Mouse (Mus musculus): ENCODE results near the gene Gnl3l. TPM values are rescaled to one million over a fixed set of nuclear protein-coding genes. Genes with fewer than 3 reads are reported as not detected.

Gnl3l gene
- 100 to 1,000 TPM; 192 to 199 TPM for total RNA-seq (2021)
- long read RNA-seq, full-length matches to known transcripts, result 62 of 110 reads
- long read RNA-seq, partial matches to known transcripts, result 19 of 110 reads
- long read RNA-seq, other reads (novel, unspliced or antisense), result 29 of 110 reads

DNA sequence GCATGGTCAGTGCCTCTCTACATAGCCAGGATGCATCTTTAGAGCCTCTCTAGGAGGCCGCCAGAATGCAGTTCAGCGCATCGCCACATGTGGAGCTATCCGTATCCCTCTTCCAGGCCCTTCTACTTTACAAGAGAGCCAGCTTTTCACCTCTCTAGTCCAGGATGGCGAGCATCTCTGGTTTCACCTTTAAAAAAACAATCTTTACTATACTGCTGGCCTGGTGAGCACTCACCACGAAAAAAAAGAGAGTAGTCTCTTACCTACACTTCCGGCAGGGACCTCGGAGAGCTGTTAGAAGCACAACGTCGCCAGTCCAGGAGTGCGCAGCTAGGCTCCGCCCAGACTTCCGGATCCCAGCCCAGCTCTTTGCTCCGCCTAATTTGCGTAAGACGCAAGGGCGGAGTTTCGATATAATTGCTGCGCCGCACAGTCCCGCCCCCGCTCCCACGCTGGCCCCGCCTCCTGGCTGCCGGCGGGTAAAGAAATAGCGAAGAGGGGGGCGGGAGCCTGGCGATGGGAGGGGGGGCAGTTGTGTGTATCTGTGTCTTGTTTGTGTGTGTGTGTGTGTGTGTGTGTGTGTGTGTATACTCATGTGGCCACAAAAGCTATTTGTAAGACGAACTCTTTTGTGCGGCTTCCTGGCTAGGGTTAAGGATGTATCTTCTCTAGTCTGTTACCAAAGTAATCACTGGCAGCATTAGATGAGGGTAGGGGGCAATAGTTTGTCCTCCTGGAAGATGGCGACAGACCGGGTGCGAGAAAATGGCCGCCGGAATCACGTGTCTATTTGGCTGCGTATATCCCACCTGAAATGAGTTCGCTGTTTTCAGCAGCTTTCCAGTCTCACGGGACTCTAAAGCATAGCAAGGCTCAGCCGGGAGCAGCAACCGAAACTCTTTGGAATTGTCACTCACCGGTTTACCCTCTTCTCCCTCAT is at the start of gene Gnl3l:
Gnl3l (minus strand) TSS at position 385 of the 940 bp plus-strand sequence.
- DNase-seq (ENCODE audit: low spot score in 2 of 2), result peak; percentile 84 to 90

DNA sequence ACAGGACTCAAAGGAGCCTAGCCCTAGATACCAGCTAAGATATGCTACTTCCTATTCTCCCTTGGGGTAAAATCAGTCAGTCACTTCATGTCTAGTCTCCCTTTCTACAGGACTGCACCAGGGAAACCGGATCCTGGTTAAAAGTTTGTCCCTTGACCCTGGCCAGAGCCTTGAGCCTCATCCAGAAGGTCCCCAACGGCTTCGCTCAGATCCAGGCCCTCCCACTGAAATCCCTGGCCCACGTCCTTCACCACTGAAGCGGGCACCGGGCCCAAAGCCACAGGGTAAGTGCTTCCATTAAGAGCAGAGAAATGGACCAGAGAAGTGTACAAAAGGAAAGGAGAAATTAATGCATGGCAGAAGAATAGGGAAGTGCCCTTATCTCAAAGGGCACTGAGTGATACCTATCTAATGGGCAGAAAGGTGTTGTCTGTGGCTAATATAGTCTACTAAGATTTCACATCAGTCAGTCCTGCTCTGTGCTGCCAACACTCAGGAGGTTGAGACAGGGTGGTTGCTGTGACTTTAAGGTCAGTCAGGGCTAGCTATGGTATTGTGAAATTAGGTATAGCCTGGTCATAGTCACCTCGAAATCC is 49.0 kb upstream of the Gnl3l start:
- DNase-seq (ENCODE audit: low spot score in 2 of 2), result no peak

DNA sequence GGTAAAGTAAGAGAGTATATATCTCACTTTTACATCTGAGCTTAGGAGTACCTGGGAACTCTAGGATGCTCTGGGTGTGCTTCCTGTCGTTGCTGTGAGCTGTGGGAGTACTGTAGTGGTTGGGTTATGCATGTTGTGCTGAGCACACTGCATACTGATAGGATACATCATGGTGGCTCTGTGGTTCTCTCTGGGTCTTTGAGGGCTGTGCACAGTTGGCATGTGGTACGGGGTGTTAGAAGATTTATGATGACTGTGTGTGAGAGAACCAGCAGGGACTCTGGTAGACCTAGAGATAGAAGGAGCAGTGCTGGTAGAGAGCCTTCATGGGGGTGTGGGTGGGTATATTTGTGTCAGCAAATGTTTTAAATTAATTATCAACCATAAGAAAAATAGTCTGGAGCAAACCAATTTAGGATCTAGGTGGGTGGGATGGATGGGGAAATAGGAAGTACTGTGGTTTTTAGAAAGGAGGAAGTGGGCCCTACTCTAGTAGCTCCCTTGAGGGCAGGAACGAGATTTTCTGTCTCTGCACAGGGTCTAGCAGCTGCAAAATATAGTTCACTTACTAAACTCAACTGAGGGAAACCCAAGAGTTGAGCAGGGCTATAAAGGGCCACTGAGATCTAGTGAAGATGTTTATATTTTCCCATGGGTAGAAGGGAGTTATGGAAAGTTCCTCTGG is 44.6 kb upstream of the Gnl3l start:
- no peak for DNase-seq (ENCODE audit: low spot score in 2 of 2)

DNA sequence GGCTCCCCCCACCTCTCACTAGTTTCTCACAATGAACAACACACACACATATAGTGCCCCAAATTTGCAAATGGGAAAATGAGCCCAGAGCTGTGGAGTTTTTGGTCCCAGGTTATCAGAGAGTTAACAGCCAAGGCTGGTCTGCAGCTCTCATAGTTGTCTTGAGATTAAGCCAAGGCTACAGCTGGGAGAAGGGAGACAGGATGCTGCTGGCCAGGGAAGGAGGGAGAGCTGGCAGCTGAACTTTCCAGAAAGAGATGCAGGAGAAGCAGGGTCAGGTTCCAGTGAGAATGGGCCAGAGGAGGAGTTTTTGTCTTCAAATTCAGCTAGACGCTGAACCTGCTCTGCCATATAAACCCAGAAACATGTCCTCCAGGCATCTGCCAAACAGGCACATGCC is 42.2 kb upstream of the Gnl3l start:
- DNase-seq (ENCODE audit: low spot score in 2 of 2), result no peak

DNA sequence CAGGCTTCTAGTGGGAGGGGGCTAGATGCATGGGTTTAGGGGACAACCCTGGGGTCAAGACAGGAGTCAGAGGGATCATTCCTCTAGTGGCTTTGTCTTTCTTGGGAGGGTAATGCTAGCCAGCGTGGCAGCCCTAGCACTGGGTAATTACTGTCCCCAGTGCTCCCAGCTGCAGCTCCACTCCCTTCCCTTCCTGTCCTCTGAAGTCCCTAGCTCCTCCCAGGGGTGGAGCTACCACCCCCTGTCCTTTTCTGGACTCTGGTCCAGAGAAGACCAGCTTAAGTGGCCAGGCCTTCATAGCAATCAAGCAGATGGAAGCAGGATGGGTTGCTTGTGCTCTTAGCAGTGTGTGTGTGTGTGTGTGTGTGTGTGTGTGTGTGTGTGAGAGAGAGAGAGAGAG is 38.4 kb upstream of the Gnl3l start:
- DNase-seq (ENCODE audit: low spot score in 2 of 2), result no peak

DNA sequence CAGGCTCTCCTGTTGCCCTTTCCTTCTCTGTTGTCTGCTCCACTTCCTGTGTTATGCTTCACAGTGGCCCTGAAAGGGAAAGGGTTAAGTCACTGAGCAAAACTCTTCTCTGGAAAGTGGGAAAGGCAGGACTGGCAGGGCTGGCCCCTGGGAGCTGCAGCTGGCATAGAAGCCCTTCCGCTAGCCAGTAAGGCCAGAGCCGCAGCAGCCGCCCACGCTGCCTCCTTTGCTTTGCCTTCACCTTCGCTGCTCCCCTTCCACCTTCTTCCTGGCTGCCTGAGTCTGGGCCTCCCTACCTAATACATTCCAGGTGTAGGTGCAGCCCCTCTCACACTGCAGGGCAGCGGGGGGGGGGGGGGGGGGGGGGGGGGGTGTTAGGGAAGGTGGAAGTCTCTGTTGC is 37.4 kb upstream of the Gnl3l start:
- no peak for DNase-seq (ENCODE audit: low spot score in 2 of 2)

DNA sequence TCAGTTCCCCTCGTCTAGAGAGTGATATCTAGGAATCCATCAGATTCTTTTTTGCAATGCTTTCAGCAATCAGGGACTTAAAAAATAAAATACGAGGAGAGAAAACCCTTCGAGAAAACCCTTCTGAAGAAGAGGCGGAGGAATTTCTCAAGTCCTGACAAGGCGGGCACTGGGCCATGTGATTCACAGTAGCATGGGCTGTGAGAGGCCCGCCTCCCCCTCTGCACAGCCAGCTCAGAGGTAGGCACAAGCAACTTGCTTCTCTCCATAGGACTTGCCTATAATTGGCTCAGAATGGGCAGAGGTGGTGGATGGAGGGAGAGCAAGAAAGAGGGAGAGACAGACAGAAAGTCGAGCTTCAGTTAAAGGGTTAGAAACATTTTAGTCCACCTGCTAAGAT is 33.2 kb upstream of the Gnl3l start:
- DNase-seq (ENCODE audit: low spot score in 2 of 2), result peak; percentile 20 to 36

DNA sequence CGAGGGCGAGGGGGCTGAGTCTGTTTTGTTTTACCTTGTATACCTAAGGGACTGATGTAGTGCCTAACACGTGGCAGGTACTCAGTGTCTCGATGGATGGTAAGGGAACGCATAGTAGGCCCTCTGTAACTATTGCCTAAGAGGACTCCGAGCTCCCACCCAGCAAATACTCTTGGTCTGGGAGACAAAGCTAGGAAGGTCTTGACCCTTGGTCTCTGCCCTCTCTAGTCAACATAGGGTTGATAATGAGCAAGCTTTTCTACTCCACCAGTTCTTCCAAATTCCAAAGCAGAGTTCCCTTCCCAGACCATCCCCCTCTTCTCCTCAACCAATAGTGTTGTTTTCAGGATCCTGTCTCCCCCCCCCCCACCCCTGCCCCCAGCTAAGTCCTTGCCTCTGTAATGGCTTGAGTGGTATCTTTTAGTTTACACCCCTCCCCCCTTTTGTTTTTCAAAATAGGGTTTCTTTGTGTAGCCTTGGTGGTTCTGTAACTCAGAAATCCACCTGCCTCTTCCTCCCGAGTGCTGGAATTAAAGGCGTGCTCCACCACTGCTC is 32.6 kb upstream of the Gnl3l start:
- DNase-seq (ENCODE audit: low spot score in 2 of 2), result no peak

DNA sequence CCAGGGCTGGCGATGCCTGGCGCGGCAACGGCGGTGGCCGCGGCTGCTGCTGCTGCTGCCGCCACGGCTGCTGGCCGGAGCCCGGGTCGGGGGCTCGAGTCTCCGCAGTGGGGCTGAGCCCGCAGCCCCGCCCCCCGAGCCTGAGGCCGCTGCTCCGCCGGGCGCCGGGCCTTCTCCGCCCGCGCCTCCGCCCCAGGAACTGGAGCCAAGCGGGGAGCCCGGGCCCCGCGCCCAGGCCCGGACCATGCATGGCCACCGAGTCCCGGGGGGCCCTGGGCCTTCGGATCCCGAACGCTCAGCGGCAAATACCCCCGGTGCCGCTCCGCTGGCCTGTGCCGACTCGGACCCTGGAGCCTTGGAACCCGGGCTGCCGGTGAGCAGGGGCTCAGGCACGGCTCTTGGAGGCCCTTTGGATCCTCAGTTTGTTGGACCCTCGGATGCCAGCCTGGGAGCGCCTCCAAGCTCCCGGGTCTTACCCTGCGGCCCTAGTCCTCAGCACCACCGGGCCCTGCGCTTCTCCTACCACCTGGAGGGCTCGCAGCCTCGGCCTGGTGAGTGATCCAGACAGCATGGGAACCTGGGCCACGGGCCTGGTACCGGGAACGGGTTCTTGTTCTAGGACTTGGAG is 30.4 kb upstream of the Gnl3l start:
- DNase-seq (ENCODE audit: low spot score in 2 of 2), result peak in 1 of 2 experiments; percentile 14

DNA sequence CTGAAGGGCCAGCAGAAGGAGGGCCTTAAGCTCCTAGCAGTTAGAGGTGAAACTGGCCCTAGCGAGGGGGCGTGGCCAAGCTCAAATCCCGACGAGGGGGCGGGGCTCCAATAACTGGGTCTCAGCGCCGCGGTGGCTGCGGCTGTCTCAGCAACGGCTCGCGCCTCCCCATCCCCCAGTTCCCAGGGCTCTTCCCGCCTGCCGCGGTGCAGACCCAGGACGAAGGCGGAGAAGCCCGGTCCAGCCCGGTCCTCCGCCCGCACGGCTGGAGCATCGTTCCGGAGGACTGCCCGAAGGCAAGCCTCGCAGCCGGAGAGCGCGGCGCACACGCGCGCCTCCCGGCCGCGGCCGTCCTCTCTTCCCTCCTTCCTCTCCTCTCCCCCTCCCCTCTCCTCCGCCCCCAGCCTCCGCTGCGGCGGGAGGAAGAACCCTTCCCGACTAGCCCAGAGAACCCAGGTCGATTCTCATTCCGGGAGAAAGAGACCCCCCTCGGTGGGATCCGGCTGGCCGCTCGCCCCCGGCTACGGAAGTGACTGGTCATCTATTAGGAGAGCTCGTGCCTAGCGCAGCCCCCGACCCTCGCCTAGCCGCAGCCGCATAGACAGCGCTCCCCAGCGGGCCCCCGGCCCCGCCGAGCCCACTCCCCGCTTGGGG is 29.8 kb upstream of the Gnl3l start:
- peak; percentile 60 to 82 for DNase-seq (ENCODE audit: low spot score in 2 of 2)

DNA sequence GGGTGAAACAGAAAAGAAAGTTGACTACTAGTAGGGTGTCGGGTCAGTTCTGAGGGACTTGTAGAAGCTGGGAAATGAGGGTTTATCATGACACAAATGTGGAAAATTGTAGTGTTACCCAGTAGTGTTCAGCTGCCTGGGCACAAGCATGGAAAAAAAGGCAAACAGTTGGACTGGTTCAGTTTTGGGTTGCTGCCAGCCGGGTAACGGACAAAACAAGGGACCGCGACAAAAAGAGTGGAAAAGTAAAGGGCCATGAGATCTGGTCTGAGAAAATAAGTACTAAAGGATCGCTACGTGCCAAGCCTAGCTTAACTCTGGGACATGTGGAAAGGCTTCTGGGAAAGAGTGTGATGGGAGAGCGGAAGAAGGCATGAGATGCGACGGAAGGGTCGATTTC is 29.2 kb upstream of the Gnl3l start:
- DNase-seq (ENCODE audit: low spot score in 2 of 2), result no peak

DNA sequence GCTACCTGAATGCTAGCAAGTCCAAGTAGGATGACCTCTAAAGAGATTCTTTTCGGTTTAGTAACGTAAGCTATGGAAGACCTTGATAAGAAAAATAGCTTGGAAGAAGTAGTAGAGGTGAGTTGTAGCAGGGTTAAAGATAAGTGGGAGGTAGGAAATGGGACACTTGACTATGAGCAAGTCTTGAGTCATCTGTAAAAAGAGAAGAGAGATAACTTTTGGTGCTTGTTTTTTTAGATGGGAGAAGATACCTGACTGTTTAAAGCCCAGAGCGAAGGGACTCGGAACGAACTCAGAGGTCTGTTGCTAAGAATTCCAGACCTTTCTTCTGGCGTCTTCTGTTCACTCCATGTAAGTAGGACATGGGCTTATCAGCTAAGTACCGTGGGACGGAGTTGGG is 28.7 kb upstream of the Gnl3l start, which contains the start of gene Fgd1:
Fgd1 (plus strand) TSS at position 301 of the 400 bp plus-strand sequence.
- no peak for DNase-seq (ENCODE audit: low spot score in 2 of 2)

DNA sequence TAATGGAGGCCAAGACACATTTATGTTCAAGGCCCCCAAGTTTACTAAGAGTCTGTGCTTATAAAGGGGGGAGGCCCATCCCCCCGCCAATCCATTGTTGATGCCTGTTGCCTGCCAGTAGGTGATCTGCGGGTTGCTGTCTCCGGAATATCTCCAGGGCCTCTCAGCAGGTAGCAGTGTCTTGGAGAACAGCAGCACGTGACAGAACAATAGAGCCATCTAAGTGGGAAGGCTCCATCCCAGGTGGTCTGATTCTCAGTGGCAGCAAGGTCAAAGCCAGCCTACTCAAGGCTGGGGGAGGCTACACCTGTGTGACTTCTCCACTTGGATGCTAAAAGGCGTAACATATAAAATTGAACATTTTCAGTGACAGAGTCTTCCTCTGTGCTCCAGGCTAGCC is 24.1 kb upstream of the Gnl3l start:
- no peak for DNase-seq (ENCODE audit: low spot score in 2 of 2)

DNA sequence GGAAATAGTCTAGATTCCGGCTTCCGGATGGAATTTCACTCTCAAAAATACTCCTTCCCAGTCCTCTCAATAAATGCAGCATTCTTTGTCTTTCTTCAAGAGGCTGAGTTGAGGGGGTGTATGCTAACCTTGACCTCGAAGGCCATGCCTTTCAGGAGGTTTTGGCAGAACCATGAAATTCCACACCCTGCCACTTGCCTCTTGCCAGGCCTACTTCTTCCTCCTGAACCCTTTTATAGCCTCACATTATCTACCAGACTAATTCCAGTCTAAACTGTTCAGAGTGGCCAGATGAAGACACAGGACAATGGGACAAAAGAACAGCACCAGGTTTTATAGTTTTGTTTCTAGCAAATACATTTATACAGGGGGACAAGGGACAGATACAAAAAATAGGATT is 14.3 kb upstream of the Gnl3l start:
- DNase-seq (ENCODE audit: low spot score in 2 of 2), result no peak

DNA sequence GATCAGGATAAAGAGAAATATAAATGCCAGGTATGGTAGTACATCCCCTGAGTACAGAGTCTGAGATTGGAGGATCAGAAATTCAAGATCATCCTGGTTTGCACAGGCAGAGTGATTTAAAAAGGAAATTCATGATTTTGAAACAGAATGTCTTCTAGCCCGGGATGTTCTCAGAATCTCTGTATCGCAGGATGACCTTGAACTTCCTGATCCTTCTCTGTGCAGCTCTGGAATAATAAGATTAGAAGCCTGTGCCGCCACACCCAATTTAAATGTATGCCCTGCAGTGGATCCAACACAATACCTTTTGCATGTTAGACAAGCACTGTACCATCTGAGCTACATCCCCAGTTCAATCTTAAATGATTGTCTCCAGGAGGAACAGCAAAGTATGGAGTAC is 1.7 kb upstream of the Gnl3l start:
- no peak for DNase-seq (ENCODE audit: low spot score in 2 of 2)

DNA sequence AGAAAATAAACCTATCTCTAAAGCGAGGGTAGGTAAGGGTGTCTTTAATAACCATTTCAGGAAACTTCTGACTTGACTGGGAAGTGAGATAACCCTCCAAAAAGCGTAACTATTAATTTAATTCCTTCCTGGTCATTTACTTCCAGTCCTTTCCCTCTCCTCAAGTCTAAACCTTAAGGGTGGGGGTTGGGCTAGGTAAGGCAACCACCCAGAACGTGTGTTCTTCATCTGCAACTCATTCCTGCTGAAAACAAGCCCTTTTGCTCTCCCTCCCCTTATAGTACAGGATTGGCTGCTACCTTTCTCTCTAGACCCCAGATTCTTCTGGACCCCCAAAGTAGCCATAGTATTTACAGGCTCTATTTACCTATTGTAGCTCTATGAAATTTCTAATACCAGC is 775 bp upstream of the Gnl3l start:
- DNase-seq (ENCODE audit: low spot score in 2 of 2), result no peak

DNA sequence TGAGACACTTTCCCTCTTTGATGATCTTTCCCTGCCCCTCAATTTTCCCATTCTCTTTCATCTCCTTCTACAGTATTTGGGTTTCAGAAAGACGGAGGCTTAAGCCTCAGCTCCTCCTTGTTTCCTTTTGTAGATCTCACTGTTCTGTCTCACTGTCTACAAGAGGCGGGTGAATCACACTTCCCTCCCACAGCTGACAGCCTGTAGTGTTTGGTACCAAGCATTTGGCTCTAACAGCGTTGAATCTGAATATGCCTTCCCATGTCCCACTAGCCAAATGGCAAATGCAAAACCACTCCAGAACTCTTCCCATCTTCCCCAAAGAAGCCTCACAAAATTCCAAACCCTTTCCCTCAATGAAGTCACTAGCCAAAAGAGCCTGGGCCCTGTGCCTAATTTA is 20.3 kb downstream of the Gnl3l start:
- DNase-seq (ENCODE audit: low spot score in 2 of 2), result peak; percentile 22 to 63

DNA sequence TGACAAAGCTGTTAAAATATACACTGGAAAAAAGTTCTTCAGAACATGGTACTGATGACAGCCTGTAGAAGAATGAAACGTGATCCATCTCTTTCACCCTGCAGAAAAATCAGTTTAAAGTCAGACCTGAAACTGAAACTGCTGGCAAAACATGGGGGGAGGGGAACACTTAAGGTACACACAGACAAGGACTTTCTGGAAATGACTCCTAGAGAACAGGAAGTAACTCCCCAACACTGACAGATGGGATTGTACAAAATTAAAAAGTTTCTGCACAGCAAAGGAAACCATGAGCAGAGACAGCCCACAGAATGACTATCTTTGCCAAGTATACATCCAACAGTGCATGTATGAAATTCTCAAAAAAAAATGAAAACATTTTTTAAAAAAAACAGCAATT is 35.5 kb downstream of the Gnl3l start:
- peak in 1 of 2 experiments; percentile 8 for DNase-seq (ENCODE audit: low spot score in 2 of 2)

DNA sequence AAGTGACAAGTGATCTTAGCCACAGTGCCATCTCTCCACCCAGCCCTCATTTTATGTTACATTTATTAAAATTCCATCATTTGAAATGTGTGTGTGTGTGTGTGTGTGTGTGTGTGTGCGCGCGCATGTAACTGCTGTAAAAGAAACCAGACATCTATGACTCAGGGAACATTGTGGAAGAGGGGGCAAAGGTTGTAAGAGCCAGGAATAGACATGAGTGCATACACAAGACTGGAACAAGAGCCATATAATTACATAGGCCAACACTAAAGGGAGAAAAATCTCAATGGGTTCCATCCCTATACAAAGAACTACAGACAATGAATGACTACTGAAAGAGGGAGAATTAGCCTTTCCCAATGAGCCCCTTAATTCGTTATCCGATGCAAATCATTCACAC is 41.7 kb downstream of the Gnl3l start:
- DNase-seq (ENCODE audit: low spot score in 2 of 2), result no peak

DNA sequence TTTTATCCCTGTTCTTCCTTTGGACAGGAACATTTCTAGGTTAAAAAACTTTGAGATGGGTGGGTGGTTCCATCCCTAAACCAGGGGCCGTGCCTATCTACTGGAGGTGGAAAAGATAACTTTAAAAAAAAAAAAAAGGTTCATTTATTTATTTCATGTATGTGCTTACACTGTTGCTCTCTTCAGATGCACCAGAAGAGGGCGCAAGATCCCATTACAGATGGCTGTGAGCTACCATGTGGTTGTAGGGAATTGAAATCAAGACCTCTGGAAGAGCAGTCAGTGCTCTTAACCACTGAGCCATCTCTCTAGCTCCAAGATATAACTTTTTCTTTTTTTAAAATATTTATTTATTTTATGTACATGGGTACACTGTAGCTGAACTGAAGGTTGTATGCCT is 54.1 kb downstream of the Gnl3l start:
- no peak for DNase-seq (ENCODE audit: low spot score in 2 of 2)

DNA sequence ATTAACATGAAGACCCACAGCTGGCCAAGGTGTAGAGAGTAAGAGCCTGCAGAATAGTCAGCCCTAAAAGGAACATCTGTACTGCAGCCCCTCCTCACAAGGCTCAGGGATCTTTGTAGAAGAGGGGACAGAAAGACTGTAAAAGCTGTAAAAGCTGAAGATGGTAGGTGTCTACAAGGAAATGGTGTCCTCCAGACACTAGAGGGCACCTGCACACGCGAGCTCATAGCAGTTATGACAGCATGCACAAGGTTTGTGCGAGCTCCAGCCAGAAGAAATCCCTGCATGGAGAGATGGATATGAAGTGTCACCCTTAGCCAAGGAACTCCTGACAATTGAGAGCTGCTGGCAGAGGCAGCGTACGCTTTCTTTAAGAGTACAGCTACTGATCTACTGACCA is 56.4 kb downstream of the Gnl3l start:
- DNase-seq (ENCODE audit: low spot score in 2 of 2), result no peak
